Mouse (Mus musculus): ENCODE data around the gene Lsg1. TPM values are rescaled to one million over a fixed set of nuclear protein-coding genes. Genes with fewer than 3 reads are reported as not detected.

The Lsg1 gene
- polyA plus RNA-seq, 1 experiment from 2014 or later: 81.0 TPM

DNA sequence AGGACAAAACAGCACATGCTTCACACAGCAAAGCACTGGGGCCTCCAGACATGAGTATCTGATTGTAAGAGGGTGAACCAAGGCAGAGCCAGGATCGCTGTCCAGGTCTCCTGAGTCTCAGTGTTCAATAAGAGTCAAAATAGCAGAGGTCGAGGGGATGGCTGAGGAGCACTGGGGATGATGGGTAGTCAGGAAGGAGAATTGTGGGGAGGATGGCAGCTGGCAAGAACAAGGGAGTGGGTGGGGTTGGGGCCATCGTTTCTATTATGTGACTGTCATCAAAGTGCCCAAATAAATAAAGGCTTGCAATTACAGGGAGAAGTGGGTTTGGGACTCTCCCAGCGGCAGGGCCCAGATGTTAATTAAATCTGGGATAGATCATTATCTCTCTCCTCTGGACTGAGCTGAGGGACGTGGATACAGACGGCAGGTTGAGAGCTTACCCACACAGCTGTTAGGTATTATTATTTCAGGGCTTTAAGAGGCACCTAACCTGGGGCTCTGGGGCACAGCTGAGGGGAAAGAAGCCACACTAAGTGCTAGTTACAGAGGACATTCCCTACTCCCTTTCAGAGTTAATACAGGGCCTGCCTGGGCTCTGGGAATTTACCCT, 27.4 kb upstream of the Lsg1 start:
- H3K4me2 ChIP-seq: no peak overlapping the region
- ATAC-seq (replicated peaks; ENCODE audit: low FRiP score) (no peak), DNase-seq (ENCODE audit: low spot score) (no peak)
- 63% methylated on average over 6 of the region's 6 CpGs for WGBS
- no peaks in the 10 kb centered on the region for H3K9me3 ChIP-seq (ENCODE audit: control insufficient read depth, low read length)
- H3K4me3 ChIP-seq (ENCODE audit: low read depth, low read length): no peak overlapping the region
- H3K9ac ChIP-seq (ENCODE audit: low read depth, low read length): no peak overlapping the region
- no peaks in the 10 kb centered on the region for H3K36me3 ChIP-seq (ENCODE audit: control insufficient read depth, insufficient read depth, low read length)
- H3K27ac ChIP-seq (ENCODE audit: low read depth, low read length): no peak overlapping the region
- H3K4me1 ChIP-seq (replicated peaks; ENCODE audit: control insufficient read depth, insufficient read depth, low read length): no peaks in the 10 kb centered on the region
- no peaks in the 10 kb centered on the region for H3K27me3 ChIP-seq (replicated peaks; ENCODE audit: control insufficient read depth, insufficient read depth, low read length)

DNA sequence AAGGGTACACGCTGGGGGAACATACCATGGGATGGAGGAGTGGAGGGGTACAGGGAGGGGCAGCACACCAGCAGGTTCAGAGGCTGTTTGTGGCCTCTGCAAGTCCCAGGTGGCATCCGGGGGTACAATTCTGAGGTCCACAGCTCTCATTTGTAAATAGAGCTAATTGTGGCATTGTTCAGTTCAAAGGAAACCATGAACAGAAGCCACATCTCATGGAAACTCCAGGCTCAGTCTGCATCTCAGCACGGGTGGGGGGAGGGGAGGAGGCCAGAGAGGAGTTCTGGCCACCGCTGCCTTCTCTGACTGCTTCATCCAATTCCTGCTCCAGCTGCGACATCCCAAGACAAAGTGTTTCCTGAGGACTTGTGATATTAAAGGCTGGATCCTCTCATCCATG, 26.7 kb upstream of the Lsg1 start:
- Histone ChIP-seq H3K9ac (ENCODE audit: low read depth, low read length) (no peak overlapping the region), H3K4me2 (no peak overlapping the region), H3K4me1 (replicated peaks; ENCODE audit: control insufficient read depth, insufficient read depth, low read length) (no peaks in the 10 kb centered on the region), H3K27ac (ENCODE audit: low read depth, low read length) (no peak overlapping the region), H3K36me3 (ENCODE audit: control insufficient read depth, insufficient read depth, low read length) (no peaks in the 10 kb centered on the region), H3K9me3 (ENCODE audit: control insufficient read depth, low read length) (no peaks in the 10 kb centered on the region), H3K4me3 (ENCODE audit: low read depth, low read length) (no peak overlapping the region), H3K27me3 (replicated peaks; ENCODE audit: control insufficient read depth, insufficient read depth, low read length) (no peaks in the 10 kb centered on the region)
- 48% methylated on average over 5 of the region's 5 CpGs for WGBS
- no peak for DNase-seq (ENCODE audit: low spot score)
- ATAC-seq (replicated peaks; ENCODE audit: low FRiP score): no peak

DNA sequence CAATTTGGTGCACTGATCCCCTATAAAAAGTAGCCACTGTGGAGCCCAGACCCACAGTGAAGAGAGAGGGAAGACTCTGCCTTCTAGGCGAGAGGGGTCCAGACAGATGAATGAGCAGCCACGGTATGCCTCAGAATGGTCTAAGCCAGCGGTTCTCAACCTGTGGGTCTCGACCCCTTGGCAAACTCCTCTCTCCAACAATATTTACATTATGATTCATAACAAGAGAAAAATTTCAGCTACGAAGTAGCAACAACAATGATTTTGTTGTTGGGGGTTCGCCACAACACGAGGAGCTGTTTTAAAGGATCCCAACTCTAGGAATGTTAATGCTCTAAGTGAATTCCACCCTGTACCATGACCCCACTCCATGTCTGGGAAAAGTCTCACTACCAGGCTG, 25.7 kb upstream of the Lsg1 start:
- Histone ChIP-seq H3K4me1 (replicated peaks; ENCODE audit: control insufficient read depth, insufficient read depth, low read length) (no peaks in the 10 kb centered on the region), H3K27me3 (replicated peaks; ENCODE audit: control insufficient read depth, insufficient read depth, low read length) (no peaks in the 10 kb centered on the region), H3K9ac (ENCODE audit: low read depth, low read length) (no peak overlapping the region), H3K4me2 (no peak overlapping the region), H3K9me3 (ENCODE audit: control insufficient read depth, low read length) (no peaks in the 10 kb centered on the region), H3K4me3 (ENCODE audit: low read depth, low read length) (no peak overlapping the region), H3K27ac (ENCODE audit: low read depth, low read length) (no peak overlapping the region), H3K36me3 (ENCODE audit: control insufficient read depth, insufficient read depth, low read length) (no peaks in the 10 kb centered on the region)
- ATAC-seq (replicated peaks; ENCODE audit: low FRiP score) (no peak), DNase-seq (ENCODE audit: low spot score) (no peak)
- 78% methylated on average over 7 of the region's 7 CpGs for WGBS

DNA sequence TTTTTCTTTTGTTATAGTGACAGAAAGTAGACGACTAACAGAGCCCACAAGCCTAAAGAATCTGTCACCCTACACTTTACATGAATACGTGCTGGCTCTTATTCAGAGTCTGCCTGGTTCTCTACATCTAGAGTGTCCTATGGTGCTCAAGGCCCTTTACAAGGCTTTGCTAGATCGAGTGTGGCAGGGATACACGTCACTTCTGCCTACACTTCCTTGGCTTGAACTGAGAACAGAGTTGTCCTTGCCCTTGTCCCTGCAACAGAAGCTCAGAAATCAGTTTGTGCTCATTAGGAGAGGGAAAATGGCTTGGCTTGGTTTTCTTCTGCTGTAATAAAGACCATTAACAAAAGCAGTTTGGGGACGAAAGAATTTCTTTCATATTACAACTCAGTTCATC, 23.9 kb upstream of the Lsg1 start:
- ATAC-seq (replicated peaks; ENCODE audit: low FRiP score) (no peak), DNase-seq (ENCODE audit: low spot score) (no peak)
- H3K36me3 ChIP-seq (ENCODE audit: control insufficient read depth, insufficient read depth, low read length): no peaks in the 10 kb centered on the region
- H3K9me3 ChIP-seq (ENCODE audit: control insufficient read depth, low read length): no peaks in the 10 kb centered on the region
- H3K27ac ChIP-seq (ENCODE audit: low read depth, low read length): no peak overlapping the region
- H3K9ac ChIP-seq (ENCODE audit: low read depth, low read length): no peak overlapping the region
- H3K4me2 ChIP-seq: no peak overlapping the region
- 66% methylated on average over 5 of the region's 5 CpGs for WGBS
- H3K4me3 ChIP-seq (ENCODE audit: low read depth, low read length): no peak overlapping the region
- H3K27me3 ChIP-seq (replicated peaks; ENCODE audit: control insufficient read depth, insufficient read depth, low read length): no peaks in the 10 kb centered on the region
- H3K4me1 ChIP-seq (replicated peaks; ENCODE audit: control insufficient read depth, insufficient read depth, low read length): no peaks in the 10 kb centered on the region

DNA sequence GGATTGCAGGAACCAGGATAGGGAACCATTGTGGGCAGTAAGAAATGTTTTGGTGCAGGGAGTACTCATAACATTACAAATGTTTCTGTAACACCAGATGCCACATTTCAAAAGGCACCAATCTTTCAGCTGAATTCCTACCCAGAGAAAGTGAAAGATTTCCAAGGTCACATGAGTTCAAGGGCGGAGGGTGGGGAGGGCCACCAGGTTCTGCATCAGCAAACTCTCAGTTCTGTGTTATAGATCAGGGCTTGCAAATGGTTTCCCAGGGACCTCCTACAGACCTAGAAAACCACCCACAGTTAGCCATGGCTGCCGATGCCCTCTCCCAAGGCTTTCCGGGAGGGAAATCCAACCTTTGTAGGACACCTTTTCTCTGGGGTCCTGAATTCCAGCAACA, 20.5 kb upstream of the Lsg1 start:
- Histone ChIP-seq H3K36me3 (ENCODE audit: control insufficient read depth, insufficient read depth, low read length) (no peaks in the 10 kb centered on the region), H3K9me3 (ENCODE audit: control insufficient read depth, low read length) (no peaks in the 10 kb centered on the region), H3K4me3 (ENCODE audit: low read depth, low read length) (no peak overlapping the region), H3K4me2 (no peak overlapping the region), H3K27me3 (replicated peaks; ENCODE audit: control insufficient read depth, insufficient read depth, low read length) (no peaks in the 10 kb centered on the region), H3K4me1 (replicated peaks; ENCODE audit: control insufficient read depth, insufficient read depth, low read length) (peaks cover 6% of the 10 kb centered on the region; the same call in 1 of the 2 replicates), H3K9ac (ENCODE audit: low read depth, low read length) (no peak overlapping the region), H3K27ac (ENCODE audit: low read depth, low read length) (no peak overlapping the region)
- DNase-seq (ENCODE audit: low spot score): no peak
- no peak for ATAC-seq (replicated peaks; ENCODE audit: low FRiP score)
- WGBS: 80% methylated on average over 3 of the region's 3 CpGs

DNA sequence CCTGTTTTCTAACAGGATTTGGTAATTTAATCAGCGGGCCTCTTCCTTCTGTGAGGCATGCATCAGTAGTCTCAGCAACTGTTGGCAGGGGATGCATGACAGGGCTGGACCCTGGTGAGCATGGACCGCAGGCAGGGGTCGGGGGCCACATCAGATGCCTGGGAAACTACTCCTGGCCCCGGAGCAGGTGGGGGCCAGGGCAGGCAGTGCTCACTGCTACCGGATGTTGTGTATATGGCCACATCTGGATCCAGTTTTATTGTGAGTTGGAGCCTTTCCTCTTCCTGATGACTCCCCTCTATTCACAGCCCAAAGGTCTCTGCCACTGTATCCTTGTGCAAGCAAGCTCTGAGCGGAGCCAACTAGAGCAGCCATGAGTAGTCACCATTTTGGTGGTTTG, 18.1 kb upstream of the Lsg1 start:
- H3K4me2 ChIP-seq: no peak overlapping the region
- 82% methylated on average over 6 of the region's 6 CpGs for WGBS
- H3K9me3 ChIP-seq (ENCODE audit: control insufficient read depth, low read length): no peaks in the 10 kb centered on the region
- no peak overlapping the region for H3K4me3 ChIP-seq (ENCODE audit: low read depth, low read length)
- H3K27ac ChIP-seq (ENCODE audit: low read depth, low read length): no peak overlapping the region
- DNase-seq (ENCODE audit: low spot score): no peak
- H3K36me3 ChIP-seq (ENCODE audit: control insufficient read depth, insufficient read depth, low read length): no peaks in the 10 kb centered on the region
- no peak overlapping the region for H3K9ac ChIP-seq (ENCODE audit: low read depth, low read length)
- peaks cover 24% of the 10 kb centered on the region for H3K4me1 ChIP-seq (replicated peaks; ENCODE audit: control insufficient read depth, insufficient read depth, low read length)
- ATAC-seq (replicated peaks; ENCODE audit: low FRiP score): no peak
- peaks cover 15% of the 10 kb centered on the region for H3K27me3 ChIP-seq (replicated peaks; ENCODE audit: control insufficient read depth, insufficient read depth, low read length)

DNA sequence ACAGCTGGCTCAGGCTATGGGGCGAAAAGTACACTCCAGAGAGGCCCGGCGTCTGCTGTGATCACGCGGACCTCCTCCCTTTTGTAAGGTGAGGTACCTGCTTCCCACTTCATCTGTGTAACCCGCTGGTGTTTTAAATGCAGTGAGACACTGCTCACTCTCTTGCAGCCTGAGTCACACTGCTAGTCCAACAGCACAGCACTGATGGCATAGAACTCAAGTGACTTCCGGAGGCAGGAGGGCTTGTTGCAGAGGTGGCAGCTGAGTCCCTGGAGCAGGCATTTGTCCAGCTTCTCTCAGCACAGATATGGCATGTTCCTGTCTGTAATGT, 17.4 kb upstream of the Lsg1 start:
- Histone ChIP-seq H3K9ac (ENCODE audit: low read depth, low read length) (no peak overlapping the region), H3K4me2 (no peak overlapping the region), H3K4me3 (ENCODE audit: low read depth, low read length) (no peak overlapping the region), H3K9me3 (ENCODE audit: control insufficient read depth, low read length) (no peaks in the 10 kb centered on the region), H3K4me1 (replicated peaks; ENCODE audit: control insufficient read depth, insufficient read depth, low read length) (peaks cover 24% of the 10 kb centered on the region), H3K27ac (ENCODE audit: low read depth, low read length) (no peak overlapping the region), H3K36me3 (ENCODE audit: control insufficient read depth, insufficient read depth, low read length) (no peaks in the 10 kb centered on the region), H3K27me3 (replicated peaks; ENCODE audit: control insufficient read depth, insufficient read depth, low read length) (peaks cover 23% of the 10 kb centered on the region)
- 78% methylated on average over 7 of the region's 7 CpGs for WGBS
- DNase-seq (ENCODE audit: low spot score) (no peak), ATAC-seq (replicated peaks; ENCODE audit: low FRiP score) (no peak)

DNA sequence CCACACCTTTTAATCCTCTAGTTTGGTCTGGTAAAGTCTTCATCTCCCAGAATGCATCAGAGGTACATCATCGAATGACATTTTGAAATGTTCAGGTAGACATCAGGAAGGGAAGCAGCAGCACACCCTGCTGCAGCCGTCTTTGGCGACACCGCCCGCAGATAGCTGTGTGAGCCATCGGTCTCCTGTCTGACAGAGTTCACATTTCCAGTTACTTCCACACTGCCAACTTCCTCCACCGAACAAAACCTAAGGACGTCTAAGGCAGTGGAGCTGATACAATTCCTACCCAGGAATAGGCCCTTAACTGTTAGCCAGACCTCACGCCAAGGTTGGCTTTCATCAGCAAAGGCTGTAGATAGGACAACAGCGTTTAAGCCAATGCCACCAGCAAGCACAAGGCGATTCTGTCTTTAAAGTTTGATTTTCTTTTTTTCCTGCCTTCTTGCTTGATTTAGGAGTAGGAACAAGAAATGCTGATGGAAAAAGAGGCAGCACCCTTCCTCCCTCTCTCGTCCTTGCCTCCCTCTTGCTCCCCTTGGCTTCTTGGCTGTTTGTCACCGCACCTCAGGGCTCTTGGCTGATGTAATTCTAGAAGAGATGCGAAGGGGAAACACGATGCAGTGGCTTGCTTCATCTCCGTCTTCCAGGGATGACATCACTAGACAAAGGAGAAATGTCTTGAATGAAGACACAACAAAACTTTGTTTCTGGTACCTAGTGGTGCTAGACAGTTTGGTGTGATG, 16.8 kb upstream of the Lsg1 start:
- ATAC-seq (replicated peaks; ENCODE audit: low FRiP score) (no peak), DNase-seq (ENCODE audit: low spot score) (no peak)
- Histone ChIP-seq H3K4me1 (replicated peaks; ENCODE audit: control insufficient read depth, insufficient read depth, low read length) (peaks cover 24% of the 10 kb centered on the region), H3K27ac (ENCODE audit: low read depth, low read length) (no peak overlapping the region), H3K27me3 (replicated peaks; ENCODE audit: control insufficient read depth, insufficient read depth, low read length) (peaks cover 27% of the 10 kb centered on the region), H3K36me3 (ENCODE audit: control insufficient read depth, insufficient read depth, low read length) (no peaks in the 10 kb centered on the region), H3K9me3 (ENCODE audit: control insufficient read depth, low read length) (no peaks in the 10 kb centered on the region), H3K4me3 (ENCODE audit: low read depth, low read length) (no peak overlapping the region), H3K9ac (ENCODE audit: low read depth, low read length) (no peak overlapping the region), H3K4me2 (no peak overlapping the region)
- 73% methylated on average over 16 of the region's 16 CpGs for WGBS

DNA sequence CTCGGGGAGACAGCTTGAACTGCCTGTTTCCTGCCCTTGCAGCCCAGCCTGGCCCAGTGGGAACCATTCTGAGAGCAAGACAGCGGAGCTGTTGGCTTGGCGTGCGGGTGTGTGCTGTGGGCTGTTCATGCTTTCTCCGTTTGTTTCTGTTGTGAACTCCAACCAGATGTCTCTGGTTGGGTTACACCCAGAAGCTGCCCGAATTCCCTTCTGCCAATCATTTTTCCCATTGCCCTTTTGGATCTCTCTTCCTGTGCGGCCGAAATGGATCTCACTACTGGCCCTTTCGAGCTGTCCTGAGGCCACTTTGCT, 16.1 kb upstream of the Lsg1 start:
- WGBS: 65% methylated on average over 9 of the region's 9 CpGs
- Histone ChIP-seq H3K9ac (ENCODE audit: low read depth, low read length) (no peak overlapping the region), H3K4me2 (peak overlapping the region; percentile 81), H3K4me3 (ENCODE audit: low read depth, low read length) (no peak overlapping the region), H3K4me1 (replicated peaks; ENCODE audit: control insufficient read depth, insufficient read depth, low read length) (peaks cover 24% of the 10 kb centered on the region), H3K27ac (ENCODE audit: low read depth, low read length) (no peak overlapping the region), H3K27me3 (replicated peaks; ENCODE audit: control insufficient read depth, insufficient read depth, low read length) (peaks cover 27% of the 10 kb centered on the region), H3K9me3 (ENCODE audit: control insufficient read depth, low read length) (no peaks in the 10 kb centered on the region), H3K36me3 (ENCODE audit: control insufficient read depth, insufficient read depth, low read length) (no peaks in the 10 kb centered on the region)
- DNase-seq (ENCODE audit: low spot score) (no peak), ATAC-seq (replicated peaks; ENCODE audit: low FRiP score) (no peak)
